20 mouse cellular contexts compared by ENCODE assay signal in genomic region chr10:83821089-83821488, GRCm38 (mm10).
A peak's percentile ranks its signal among the peaks of the same experiment; 100 is the strongest.
DNase-seq lines count a peak whose midpoint lies in the region; ATAC-seq and TF ChIP-seq lines count a peak whose summit lies in the region.
"Had no signal": no experiment of that assay in that cellular context is flagged by ENCODE, and none has a peak within 500 bp of the region (broad histone marks: within the 10 kb centered on the region; RNA-seq: fewer than 3 reads in every experiment).

No protein-coding gene starts in this region.

- dilution Hi-C loops in CH12.LX (cut with MboI; ENCODE audit: extremely low pct_ligation_motif_present, extremely low pct_unique_long_range_greater_than_20kb, low sequenced_read_pairs) = no loop called here

- H3K4me1 ChIP-seq in forebrain, embryonic 11.5 days (replicated peaks; ENCODE audit: control insufficient read depth, insufficient read depth, low read length) = no peaks in the 10 kb centered on the region
- H3K4me1 ChIP-seq in forebrain, embryonic 10.5 days = peaks cover 21% of the 10 kb centered on the region
- peaks cover 2 to 16% of the 10 kb centered on the region in 2 experiments; a peak in 2 of 4 replicates for H3K4me1 ChIP-seq in CH12.LX (ENCODE audit: control insufficient read depth in 1 of 2, insufficient read depth in 2 of 2)

- TF ChIP-seq RAD21 in CH12.LX (IDR thresholded peaks at IDR 0.05; ENCODE audit: low read depth, low read length) = no peak

- ATAC-seq in forebrain, embryonic 11.5 days (replicated peaks; ENCODE audit: low FRiP score) = no peak
- ATAC-seq: activated CD4-positive, CD25-positive, alpha-beta regulatory T cell, adult 4 months; forebrain, embryonic 15.5 days; hindbrain, postnatal 0 days had no signal

- no peak overlapping the region for H3K4me2 ChIP-seq in forebrain, embryonic 11.5 days (ENCODE audit: low read depth, low read length, severe bottlenecking)
- H3K4me2 ChIP-seq in CH12.LX (ENCODE audit: insufficient read depth, low read depth, poor library complexity, severe bottlenecking) (no peak overlapping the region), myocyte (ENCODE audit: low read depth) (no peak overlapping the region)
- H3K4me2 ChIP-seq: embryonic facial prominence, embryonic 13.5 days; forebrain, embryonic 15.5 days; hindbrain, embryonic 13.5 days had no signal

- TF ChIP-seq POLR2A in CH12.LX (IDR thresholded peaks at IDR 0.05; ENCODE audit: low read depth, low read length) (no peak), myocyte (IDR thresholded peaks at IDR 0.05; ENCODE audit: insufficient read length, low read depth) (no peak)

- no peak overlapping the region for H3K9ac ChIP-seq in forebrain, embryonic 11.5 days (ENCODE audit: low read length)
- H3K9ac ChIP-seq in CH12.LX (ENCODE audit: insufficient read depth, low read depth) = no peak overlapping the region
- H3K9ac ChIP-seq: embryonic facial prominence, embryonic 13.5 days; forebrain, embryonic 15.5 days; hindbrain, embryonic 13.5 days had no signal

- in situ Hi-C loops in CH12.LX (cut with MboI; ENCODE audit: low pct_ligation_motif_present, low pct_unique_long_range_greater_than_20kb, low sequenced_read_pairs) = no loop called here

- H3K27me3 ChIP-seq in forebrain, embryonic 11.5 days (ENCODE audit: control insufficient read depth, insufficient read depth, low read length) = no peaks in the 10 kb centered on the region
- peaks cover 20% of the 10 kb centered on the region for H3K27me3 ChIP-seq in forebrain, embryonic 10.5 days (ENCODE audit: poor library complexity, severe bottlenecking)
- H3K27me3 ChIP-seq in CH12.LX (replicated peaks) = no peaks in the 10 kb centered on the region
- H3K27me3 ChIP-seq in myocyte (ENCODE audit: control insufficient read depth, insufficient read depth, insufficient read length) = peaks cover 5% of the 10 kb centered on the region
- H3K27me3 ChIP-seq: forebrain, embryonic 15.5 days; hindbrain, embryonic 13.5 days had no signal

- H3ac ChIP-seq in myocyte (ENCODE audit: control insufficient read depth, insufficient read length) = no peak overlapping the region

- peak; percentile 74; the same call in 1 of the 2 replicates for TF ChIP-seq EP300 in CH12.LX (IDR thresholded peaks at IDR 0.05; ENCODE audit: low read length)

- no peaks in the 10 kb centered on the region for H3K9me3 ChIP-seq in forebrain, embryonic 11.5 days (ENCODE audit: control insufficient read depth, low read length)
- H3K9me3 ChIP-seq in forebrain, embryonic 10.5 days = no peaks in the 10 kb centered on the region; the same call in 1 of the 2 replicates
- no peaks in the 10 kb centered on the region for H3K9me3 ChIP-seq in CH12.LX (replicated peaks; ENCODE audit: low read length)
- H3K9me3 ChIP-seq: embryonic facial prominence, embryonic 13.5 days; forebrain, embryonic 15.5 days; heart, embryonic 10.5 days; hindbrain, embryonic 13.5 days had no signal

- H3K79me2 ChIP-seq in CH12.LX (replicated peaks; ENCODE audit: control insufficient read depth, extremely low read depth, insufficient read depth, poor library complexity, severe bottlenecking) (no peaks in the 10 kb centered on the region), myocyte (ENCODE audit: control insufficient read depth, insufficient read depth) (no peaks in the 10 kb centered on the region)

- no peak for TF ChIP-seq CTCF in CH12.LX (conservative IDR thresholded peaks at IDR 0.05 in 1 of 2, IDR thresholded peaks at IDR 0.05 in 1 of 2; ENCODE audit: low read depth in 2 of 2, low read length in 2 of 2)

- no peak overlapping the region for H3K4me3 ChIP-seq in forebrain, embryonic 11.5 days (ENCODE audit: low read depth, low read length)
- H3K4me3 ChIP-seq in forebrain, embryonic 10.5 days = no peak overlapping the region
- H3K4me3 ChIP-seq in CH12.LX (replicated peaks in 1 of 3; ENCODE audit: low read depth in 2 of 3, low read length in 2 of 3, poor library complexity in 1 of 3) (no peak overlapping the region), myocyte (no peak overlapping the region)
- H3K4me3 ChIP-seq: embryonic facial prominence, embryonic 13.5 days; forebrain, embryonic 15.5 days; heart, embryonic 10.5 days; hindbrain, embryonic 13.5 days had no signal

- WGBS in forebrain, embryonic 11.5 days = 73% methylated on average over 10 of the region's 10 CpGs
- WGBS in forebrain, embryonic 10.5 days = 77% methylated on average over 10 of the region's 10 CpGs

- no peaks in the 10 kb centered on the region for H3K36me3 ChIP-seq in forebrain, embryonic 11.5 days (ENCODE audit: control insufficient read depth, insufficient read depth, low read length)
- H3K36me3 ChIP-seq in forebrain, embryonic 10.5 days (replicated peaks) = no peaks in the 10 kb centered on the region
- H3K36me3 ChIP-seq in CH12.LX (replicated peaks in 1 of 2; ENCODE audit: control insufficient read depth in 1 of 2, insufficient read depth in 1 of 2, low read length in 1 of 2) = no peaks in the 10 kb centered on the region
- H3K36me3 ChIP-seq in myocyte (ENCODE audit: control insufficient read depth, insufficient read depth) = no peaks in the 10 kb centered on the region
- H3K36me3 ChIP-seq: embryonic facial prominence, embryonic 13.5 days; forebrain, embryonic 15.5 days; heart, embryonic 10.5 days; hindbrain, embryonic 13.5 days had no signal

- peak; percentile 40 for DNase-seq in forebrain, embryonic 11.5 days (ENCODE audit: low spot score)
- DNase-seq in forebrain, embryonic 10.5 days (ENCODE audit: extremely low spot score, low spot score) = no peak
- DNase-seq in retina, postnatal 1 day = peak; percentile 11
- no peak for DNase-seq in retina, embryonic 14.5 days (ENCODE audit: low spot score)
- DNase-seq in CH12.LX (ENCODE audit: extremely low read depth) = peak; percentile 54
- DNase-seq in spleen, postnatal 4 days (ENCODE audit: low spot score in 2 of 2) = no peak
- DNase-seq: adrenal gland, postnatal 25 days; cerebellum, adult 18-20 months; cerebellum, adult 9-11 months; cerebellum, postnatal 36 days; gastrocnemius, postnatal 36 days; heart, adult 18-20 months; heart, postnatal 10 days had no signal

- H3K27ac ChIP-seq in forebrain, embryonic 11.5 days (ENCODE audit: low read depth, low read length) = no peak overlapping the region
- no peak overlapping the region for H3K27ac ChIP-seq in forebrain, embryonic 10.5 days
- no peak overlapping the region for H3K27ac ChIP-seq in CH12.LX (ENCODE audit: insufficient read depth, low read depth)
- H3K27ac ChIP-seq: embryonic facial prominence, embryonic 13.5 days; forebrain, embryonic 15.5 days; heart, embryonic 10.5 days; hindbrain, embryonic 13.5 days; hindbrain, postnatal 0 days had no signal

TF ChIP-seq in CH12.LX, 34 proteins besides CTCF, POLR2A, EP300 and RAD21:
- no peak for TF ChIP-seq UBTF (IDR thresholded peaks at IDR 0.05; ENCODE audit: low read depth, low read length)
- TF ChIP-seq SMC3 (IDR thresholded peaks at IDR 0.05; ENCODE audit: low read depth, low read length) = peak; percentile 13; the same call in 1 of the 2 replicates
- peak; percentile 82 for TF ChIP-seq JUN (IDR thresholded peaks at IDR 0.05; ENCODE audit: insufficient read depth, low read depth, low read length)
- TF ChIP-seq MAX (IDR thresholded peaks at IDR 0.05; ENCODE audit: low read length) = no peak
- no peak for TF ChIP-seq ZMIZ1 (IDR thresholded peaks at IDR 0.05; ENCODE audit: low read depth, low read length)
- TF ChIP-seq PAX5 (IDR thresholded peaks at IDR 0.05; ENCODE audit: low read length) = no peak
- peak; percentile 67 for TF ChIP-seq ETS1 (conservative IDR thresholded peaks at IDR 0.05; ENCODE audit: low read depth, low read length)
- no peak for TF ChIP-seq E2F4 (IDR thresholded peaks at IDR 0.05; ENCODE audit: insufficient replicate concordance, low read depth, low read length)
- TF ChIP-seq ZNF384 (IDR thresholded peaks at IDR 0.05; ENCODE audit: low read depth, low read length) = no peak
- TF ChIP-seq MYC (IDR thresholded peaks at IDR 0.05; ENCODE audit: low read depth, low read length) = no peak
- TF ChIP-seq JUND (conservative IDR thresholded peaks at IDR 0.05; ENCODE audit: low read depth, low read length) = peak; percentile 87
- no peak for TF ChIP-seq ELF1 (IDR thresholded peaks at IDR 0.05; ENCODE audit: low read depth, low read length)
- peak; percentile 35; the same call in 1 of the 2 replicates for TF ChIP-seq BHLHE40 (IDR thresholded peaks at IDR 0.05; ENCODE audit: low read depth, low read length)
- no peak for TF ChIP-seq USF2 (conservative IDR thresholded peaks at IDR 0.05; ENCODE audit: low read depth, low read length)
- no peak for TF ChIP-seq NRF1 (IDR thresholded peaks at IDR 0.05; ENCODE audit: low read depth, low read length)
TF ChIP-seq in CH12.LX: peak in this region for 5.

TF ChIP-seq in myocyte, 11 proteins besides CTCF, POLR2A, EP300 and RAD21:
- TF ChIP-seq POLR2AphosphoS2 (IDR thresholded peaks at IDR 0.05; ENCODE audit: insufficient read length, low read depth) (no peak), MYOD1 (IDR thresholded peaks at IDR 0.05; ENCODE audit: control insufficient read depth in 1 of 3, insufficient read length in 2 of 3, low read depth in 2 of 3) (peak in 2 of 3 experiments; percentile 27 to 63)
TF ChIP-seq in myocyte: peak in this region for 1.

Comparison
In these comparisons a context has a peak if more than half of its experiments do, and no peak if none do; other contexts are left out.
1. DNase-seq: peak in forebrain, embryonic 11.5 days (single experiment), retina, postnatal 1 day (single experiment) and CH12.LX (single experiment); none in forebrain, embryonic 10.5 days (single experiment), retina, embryonic 14.5 days (single experiment) and spleen, postnatal 4 days (0 of 2).